Comparison of ENCODE assay signal across 25 mouse cellular contexts in the genomic region with DNA sequence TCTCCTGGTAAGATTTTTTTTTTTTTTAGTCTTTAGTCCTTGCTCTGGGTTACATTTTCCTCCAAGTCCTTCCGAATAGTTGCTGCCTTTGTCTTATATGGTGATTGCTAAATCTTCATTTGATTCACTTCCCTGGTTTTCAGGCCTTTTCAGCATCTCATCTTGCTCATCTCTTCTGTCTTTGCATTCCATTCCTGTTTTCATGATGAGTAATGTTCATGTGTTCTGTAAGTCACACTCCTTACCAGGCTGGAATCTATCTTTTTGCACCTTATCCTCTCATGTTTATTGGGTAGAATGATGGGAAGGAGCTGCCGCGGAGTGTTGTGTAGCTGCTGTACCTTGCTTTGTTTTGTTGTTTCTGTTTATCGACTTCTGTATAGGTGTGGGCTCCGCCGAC. TPM values are rescaled to one million over a fixed set of nuclear protein-coding genes. Genes with fewer than 3 reads are reported as not detected.
DNase-seq lines count a peak whose midpoint lies in the region; ATAC-seq lines count a peak whose summit lies in the region.
"Had no signal": no experiment of that assay in that cellular context is flagged by ENCODE, and none has a peak within 500 bp of the region (broad histone marks: within the 10 kb centered on the region; RNA-seq: fewer than 3 reads in every experiment).

No protein-coding gene starts in this region.

- WGBS in kidney, embryonic 14.5 days: 81% methylated on average over 6 of the region's 6 CpGs
- WGBS in kidney, embryonic 16.5 days: 86% methylated on average over 6 of the region's 6 CpGs
- WGBS in midbrain, embryonic 15.5 days: 92% methylated on average over 6 of the region's 6 CpGs
- 85% methylated on average over 6 of the region's 6 CpGs for WGBS in forebrain, embryonic 11.5 days

- peak; percentile 53 for DNase-seq in 3T3-L1 (ENCODE audit: low read depth, low spot score)
- peak; percentile 9 for DNase-seq in NIH3T3 (ENCODE audit: low read depth)
- no peak for DNase-seq in left cerebral cortex, postnatal 4 days
- no peak for DNase-seq in forebrain, embryonic 11.5 days (ENCODE audit: low spot score)
- DNase-seq: adrenal gland, postnatal 10 days; adrenal gland, postnatal 36 days; cerebellum, adult 18-20 months; cerebellum, adult 9-10 months; cerebellum, postnatal 14 days; gastrocnemius, postnatal 10 days; gastrocnemius, postnatal 36 days; heart, adult 18-20 months; heart, postnatal 14 days; heart, postnatal 4 days had no signal

- intact Hi-C loops in left cerebral cortex, postnatal 4 days (cut with DNase I): no loop called here

- no peak for ATAC-seq in kidney, embryonic 14.5 days (ENCODE audit: low FRiP score, low TSS enrichment)
- no peak for ATAC-seq in kidney, embryonic 16.5 days (ENCODE audit: low FRiP score, low TSS enrichment)
- no peak for ATAC-seq in midbrain, embryonic 15.5 days (replicated peaks)
- no peak for ATAC-seq in forebrain, embryonic 11.5 days (replicated peaks; ENCODE audit: low FRiP score)
- ATAC-seq: forebrain, embryonic 15.5 days; hindbrain, postnatal 0 days; inflammation-experienced regulatory T-cells, adult 6 months; intestine, postnatal 0 days had no signal

- H3K9ac ChIP-seq in kidney, embryonic 14.5 days (ENCODE audit: low read depth, low read length): no peak overlapping the region
- no peak overlapping the region for H3K9ac ChIP-seq in kidney, embryonic 16.5 days (replicated peaks; ENCODE audit: low read length)
- no peak overlapping the region for H3K9ac ChIP-seq in midbrain, embryonic 15.5 days
- no peak overlapping the region for H3K9ac ChIP-seq in forebrain, embryonic 11.5 days (ENCODE audit: low read length)
- H3K9ac ChIP-seq: forebrain, embryonic 12.5 days; forebrain, embryonic 15.5 days; heart, embryonic 13.5 days; hindbrain, embryonic 14.5 days had no signal

- H3K9me3 ChIP-seq in kidney, embryonic 14.5 days (ENCODE audit: control insufficient read depth, low read length): no peaks in the 10 kb centered on the region
- H3K9me3 ChIP-seq in kidney, embryonic 16.5 days (ENCODE audit: low read length): no peaks in the 10 kb centered on the region
- H3K9me3 ChIP-seq in midbrain, embryonic 15.5 days: no peaks in the 10 kb centered on the region
- H3K9me3 ChIP-seq in forebrain, embryonic 11.5 days (ENCODE audit: control insufficient read depth, low read length): no peaks in the 10 kb centered on the region
- H3K9me3 ChIP-seq: forebrain, embryonic 12.5 days; forebrain, embryonic 15.5 days; G1E; heart, embryonic 13.5 days had no signal

- peaks cover 5% of the 10 kb centered on the region; the same call in 1 of the 2 replicates for H3K4me1 ChIP-seq in kidney, embryonic 14.5 days (ENCODE audit: control insufficient read depth, insufficient read depth, low read length)
- no peaks in the 10 kb centered on the region for H3K4me1 ChIP-seq in kidney, embryonic 16.5 days (ENCODE audit: insufficient read depth, low read length)
- no peaks in the 10 kb centered on the region for H3K4me1 ChIP-seq in midbrain, embryonic 15.5 days
- no peaks in the 10 kb centered on the region for H3K4me1 ChIP-seq in forebrain, embryonic 11.5 days (replicated peaks; ENCODE audit: control insufficient read depth, insufficient read depth, low read length)
- H3K4me1 ChIP-seq: forebrain, embryonic 12.5 days; forebrain, embryonic 15.5 days had no signal

- H3K27ac ChIP-seq in kidney, embryonic 14.5 days (ENCODE audit: low read depth, low read length): peak overlapping the region; percentile 13; the same call in 1 of the 2 replicates
- no peak overlapping the region for H3K27ac ChIP-seq in kidney, embryonic 16.5 days (ENCODE audit: low read length)
- H3K27ac ChIP-seq in midbrain, embryonic 15.5 days: no peak overlapping the region
- H3K27ac ChIP-seq in forebrain, embryonic 11.5 days (ENCODE audit: low read depth, low read length): no peak overlapping the region
- H3K27ac ChIP-seq: forebrain, embryonic 12.5 days; forebrain, embryonic 15.5 days; heart, embryonic 13.5 days; hindbrain, postnatal 0 days had no signal

- H3K4me2 ChIP-seq in kidney, embryonic 14.5 days (replicated peaks; ENCODE audit: low read depth, low read length): no peak overlapping the region
- H3K4me2 ChIP-seq in kidney, embryonic 16.5 days (replicated peaks; ENCODE audit: low read depth, low read length): no peak overlapping the region
- H3K4me2 ChIP-seq in midbrain, embryonic 15.5 days: no peak overlapping the region
- no peak overlapping the region for H3K4me2 ChIP-seq in forebrain, embryonic 11.5 days (ENCODE audit: low read depth, low read length, severe bottlenecking)
- H3K4me2 ChIP-seq: forebrain, embryonic 12.5 days; forebrain, embryonic 15.5 days; heart, embryonic 13.5 days; hindbrain, embryonic 14.5 days had no signal

- H3K27me3 ChIP-seq in kidney, embryonic 14.5 days (ENCODE audit: control insufficient read depth, insufficient read depth, low read length): no peaks in the 10 kb centered on the region
- no peaks in the 10 kb centered on the region for H3K27me3 ChIP-seq in kidney, embryonic 16.5 days (ENCODE audit: insufficient read depth, low read length)
- H3K27me3 ChIP-seq in midbrain, embryonic 15.5 days (replicated peaks): no peaks in the 10 kb centered on the region
- no peaks in the 10 kb centered on the region for H3K27me3 ChIP-seq in forebrain, embryonic 11.5 days (ENCODE audit: control insufficient read depth, insufficient read depth, low read length)
- H3K27me3 ChIP-seq: forebrain, embryonic 12.5 days; forebrain, embryonic 15.5 days; heart, embryonic 13.5 days had no signal

- H3K36me3 ChIP-seq in kidney, embryonic 14.5 days (ENCODE audit: control insufficient read depth, insufficient read depth, low read length): peaks cover 29% of the 10 kb centered on the region
- H3K36me3 ChIP-seq in kidney, embryonic 16.5 days (ENCODE audit: insufficient read depth, low read length): peaks cover 14% of the 10 kb centered on the region; the same call in 1 of the 2 replicates
- H3K36me3 ChIP-seq in midbrain, embryonic 15.5 days (replicated peaks): no peaks in the 10 kb centered on the region
- H3K36me3 ChIP-seq in forebrain, embryonic 11.5 days (ENCODE audit: control insufficient read depth, insufficient read depth, low read length): no peaks in the 10 kb centered on the region; the same call in 1 of the 2 replicates

- H3K4me3 ChIP-seq in kidney, embryonic 14.5 days (ENCODE audit: low read length): no peak overlapping the region
- H3K4me3 ChIP-seq in kidney, embryonic 16.5 days (ENCODE audit: low read length): no peak overlapping the region
- H3K4me3 ChIP-seq in midbrain, embryonic 15.5 days: no peak overlapping the region
- no peak overlapping the region for H3K4me3 ChIP-seq in forebrain, embryonic 11.5 days (ENCODE audit: low read depth, low read length)
- H3K4me3 ChIP-seq: forebrain, embryonic 12.5 days; forebrain, embryonic 15.5 days; heart, embryonic 13.5 days had no signal

RNA-seq across cellular contexts. Expression of gene Prmt3, which starts 31.0 kb away (rescaled TPM):
- polyA plus RNA-seq in kidney, embryonic 14.5 days (2014; fragmentation: Nextera tagmentation; extraction: Ambion mirVana): 65.0 and 82.8 TPM in 2 replicates
- polyA plus RNA-seq in kidney, embryonic 16.5 days (2015; fragmentation: Nextera tagmentation; extraction: Ambion mirVana): 62.8 and 64.0 TPM in 2 replicates
- 10 to 100 TPM; 47.5 to 49.2 TPM for total RNA-seq in left cerebral cortex, postnatal 4 days (2021)
- 46.9 and 48.3 TPM in 2 replicates for polyA plus RNA-seq in midbrain, embryonic 15.5 days (2015; fragmentation: Nextera tagmentation; extraction: Ambion mirVana)
- polyA plus RNA-seq in forebrain, embryonic 11.5 days (2014; fragmentation: Nextera tagmentation; extraction: Ambion mirVana): 63.8 and 63.9 TPM in 2 replicates

RNA-seq across cellular contexts. Expression of gene Htatip2, which starts 50.2 kb away (rescaled TPM):
- 6.5 and 6.8 TPM in 2 replicates for polyA plus RNA-seq in kidney, embryonic 14.5 days (2014; fragmentation: Nextera tagmentation; extraction: Ambion mirVana)
- 9.4 and 11.2 TPM in 2 replicates for polyA plus RNA-seq in kidney, embryonic 16.5 days (2015; fragmentation: Nextera tagmentation; extraction: Ambion mirVana)
- total RNA-seq in left cerebral cortex, postnatal 4 days (2021): 1 to 10 TPM; 4.7 to 5.5 TPM
- 3.0 and 3.5 TPM in 2 replicates for polyA plus RNA-seq in midbrain, embryonic 15.5 days (2015; fragmentation: Nextera tagmentation; extraction: Ambion mirVana)
- polyA plus RNA-seq in forebrain, embryonic 11.5 days (2014; fragmentation: Nextera tagmentation; extraction: Ambion mirVana): 2.5 and 3.0 TPM in 2 replicates

Comparison
In these comparisons a context has a peak if more than half of its experiments do, and no peak if none do; other contexts are left out.
1. DNase-seq: peak in 3T3-L1 (single experiment) and NIH3T3 (single experiment); none in left cerebral cortex, postnatal 4 days (single experiment) and forebrain, embryonic 11.5 days (single experiment).